Mouse (Mus musculus): ENCODE measurements at regions not wholly inside any gene's neighbourhood (a gene's known extent, or its start where the extent isn't known, plus 50 kb on each side); places are given as distances from the start of the nearest gene placed in this dataset.

DNA sequence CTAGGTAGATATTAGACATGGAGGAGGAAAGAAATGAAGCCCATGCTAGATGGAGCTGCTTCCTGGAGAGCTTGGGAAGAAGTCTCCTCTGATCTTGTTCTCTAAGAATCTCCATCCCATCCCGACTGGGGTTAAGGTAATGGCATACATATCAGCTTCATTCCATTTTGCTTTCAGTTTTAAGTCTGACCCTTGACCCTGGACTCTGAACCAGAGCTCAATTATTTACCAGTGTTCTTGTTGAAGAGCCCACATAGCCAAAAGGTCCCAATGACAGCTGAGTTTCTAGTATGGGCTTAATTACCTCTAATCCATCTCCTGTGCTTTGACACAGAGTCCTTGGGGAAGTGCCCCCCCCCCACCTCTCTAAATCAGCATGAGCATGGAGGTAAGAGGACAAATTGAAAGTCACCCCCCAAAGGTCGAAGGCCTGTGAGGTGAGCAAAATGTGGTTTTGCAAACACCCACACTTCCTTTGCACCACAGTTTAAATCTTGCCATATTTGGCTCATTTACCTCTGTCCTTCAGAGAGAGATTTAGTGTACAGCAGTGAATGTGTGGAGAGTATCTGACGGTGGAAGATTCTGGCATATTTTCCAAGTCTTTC lies 371.5 kb downstream of the Ets1 start:
- 59% methylated on average over 3 of the region's 3 CpGs for WGBS (ENCODE audit: insufficient replicate concordance)
- Histone ChIP-seq H3K4me3 (ENCODE audit: low read depth, low read length) (no peak overlapping the region), H3K4me1 (ENCODE audit: insufficient read depth) (no peaks in the 10 kb centered on the region), H3K36me3 (replicated peaks; ENCODE audit: insufficient read depth, low read length) (no peaks in the 10 kb centered on the region), H3K9me3 (ENCODE audit: low read length) (no peaks in the 10 kb centered on the region), H3K27me3 (ENCODE audit: insufficient read depth, low read length) (no peaks in the 10 kb centered on the region), H3K27ac (ENCODE audit: low read depth) (no peak overlapping the region), H3K4me2 (ENCODE audit: low read depth, low read length) (no peak overlapping the region), H3K9ac (replicated peaks) (no peak overlapping the region)
- no peak for TF ChIP-seq EP300 (IDR thresholded peaks at IDR 0.05; ENCODE audit: low read depth)
- TF ChIP-seq CTCF (IDR thresholded peaks at IDR 0.05; ENCODE audit: low read depth) = no peak
- peak; percentile 38; the same call in 1 of the 2 replicates for ATAC-seq
- DNase-seq = no peak

DNA sequence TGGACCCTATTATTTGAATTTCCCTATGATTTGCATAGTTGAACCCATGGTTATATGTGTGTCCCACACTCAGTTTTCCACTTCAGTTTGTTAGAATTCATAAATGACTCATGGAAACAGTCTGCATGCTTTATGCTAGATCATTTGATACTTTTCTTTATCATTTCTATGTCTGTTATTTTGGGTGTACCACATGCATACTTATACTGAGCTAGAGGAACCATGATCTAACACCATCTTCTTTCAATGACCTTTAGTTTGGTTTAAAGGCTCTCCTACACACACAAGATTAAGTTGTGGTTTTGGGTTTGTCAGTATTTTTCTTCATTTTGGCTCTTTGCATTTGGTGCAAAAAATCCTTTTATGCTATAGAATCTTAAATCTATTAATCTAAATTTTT lies 375.2 kb downstream of the Ets1 start:
- Histone ChIP-seq H3K27ac (ENCODE audit: low read depth) (no peak overlapping the region), H3K4me1 (ENCODE audit: insufficient read depth) (no peaks in the 10 kb centered on the region), H3K36me3 (replicated peaks; ENCODE audit: insufficient read depth, low read length) (no peaks in the 10 kb centered on the region), H3K9me3 (ENCODE audit: low read length) (no peaks in the 10 kb centered on the region), H3K4me2 (ENCODE audit: low read depth, low read length) (no peak overlapping the region), H3K4me3 (ENCODE audit: low read depth, low read length) (no peak overlapping the region), H3K9ac (replicated peaks) (no peak overlapping the region), H3K27me3 (ENCODE audit: insufficient read depth, low read length) (no peaks in the 10 kb centered on the region)
- DNase-seq (no peak), ATAC-seq (no peak)
- TF ChIP-seq EP300 (IDR thresholded peaks at IDR 0.05; ENCODE audit: low read depth) = no peak
- TF ChIP-seq CTCF (IDR thresholded peaks at IDR 0.05; ENCODE audit: low read depth) = no peak

DNA sequence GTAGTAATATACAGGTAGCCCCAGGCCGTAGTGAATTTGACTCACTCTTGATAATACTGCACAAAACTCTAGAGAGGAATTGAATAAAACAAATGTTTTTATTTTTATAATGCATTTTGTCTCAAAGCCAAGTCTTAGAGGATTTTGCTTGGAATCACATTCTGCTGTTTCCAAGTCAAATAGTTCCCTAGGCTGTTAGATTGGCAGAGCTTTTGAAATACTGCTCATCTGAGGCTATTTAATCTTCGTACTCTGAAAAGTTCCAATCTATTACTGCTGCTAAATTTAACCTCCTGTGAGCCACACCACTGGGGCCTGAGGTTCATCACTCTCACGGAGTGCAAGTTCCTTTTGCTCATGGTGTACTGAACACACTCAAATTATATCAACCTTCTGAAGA lies 399.4 kb downstream of the Ets1 start:
- H3K4me3 ChIP-seq (ENCODE audit: low read depth, low read length) = no peak overlapping the region
- no peak for DNase-seq
- no peaks in the 10 kb centered on the region for H3K27me3 ChIP-seq (ENCODE audit: insufficient read depth, low read length)
- 69% methylated on average over 3 of the region's 3 CpGs for WGBS (ENCODE audit: insufficient replicate concordance)
- no peaks in the 10 kb centered on the region for H3K9me3 ChIP-seq (ENCODE audit: low read length)
- H3K36me3 ChIP-seq (replicated peaks; ENCODE audit: insufficient read depth, low read length) = no peaks in the 10 kb centered on the region
- no peak for TF ChIP-seq CTCF (IDR thresholded peaks at IDR 0.05; ENCODE audit: low read depth)
- no peak for TF ChIP-seq EP300 (IDR thresholded peaks at IDR 0.05; ENCODE audit: low read depth)
- no peaks in the 10 kb centered on the region for H3K4me1 ChIP-seq (ENCODE audit: insufficient read depth)
- ATAC-seq = no peak
- H3K4me2 ChIP-seq (ENCODE audit: low read depth, low read length) = no peak overlapping the region
- H3K27ac ChIP-seq (ENCODE audit: low read depth) = no peak overlapping the region
- H3K9ac ChIP-seq (replicated peaks) = no peak overlapping the region

DNA sequence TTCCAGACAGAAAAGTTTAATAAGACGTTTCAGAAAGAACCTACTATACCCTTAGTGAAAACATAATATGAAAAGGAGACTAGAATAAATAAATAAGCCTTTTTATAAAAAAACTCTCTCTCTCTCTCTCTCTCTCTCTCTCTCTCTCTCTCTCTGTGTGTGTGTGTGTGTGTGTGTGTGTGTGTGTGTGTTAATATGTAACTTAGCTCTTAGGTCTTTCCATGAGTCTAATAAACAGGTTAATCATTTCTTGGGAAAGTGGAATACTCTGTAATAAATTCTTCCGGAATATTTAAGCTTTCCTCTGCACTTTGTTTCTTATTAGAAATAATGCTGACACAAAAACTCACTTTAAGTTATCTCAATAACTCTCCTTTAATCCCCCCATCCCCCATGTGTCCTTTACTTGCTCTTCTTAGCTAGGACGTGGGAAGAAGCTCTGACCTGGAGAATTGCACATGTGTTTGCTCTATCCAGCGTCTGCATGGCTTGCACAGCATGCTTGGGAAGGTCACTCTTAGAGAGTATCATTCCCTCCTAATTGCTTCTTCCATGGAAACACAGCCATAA lies 403.3 kb downstream of the Ets1 start:
- TF ChIP-seq EP300 (IDR thresholded peaks at IDR 0.05; ENCODE audit: low read depth) = no peak
- no peak for TF ChIP-seq CTCF (IDR thresholded peaks at IDR 0.05; ENCODE audit: low read depth)
- no peak overlapping the region for H3K27ac ChIP-seq (ENCODE audit: low read depth)
- H3K27me3 ChIP-seq (ENCODE audit: insufficient read depth, low read length) = no peaks in the 10 kb centered on the region
- H3K9ac ChIP-seq (replicated peaks) = no peak overlapping the region
- DNase-seq (no peak), ATAC-seq (no peak)
- no peaks in the 10 kb centered on the region for H3K36me3 ChIP-seq (replicated peaks; ENCODE audit: insufficient read depth, low read length)
- H3K4me3 ChIP-seq (ENCODE audit: low read depth, low read length) = no peak overlapping the region
- no peaks in the 10 kb centered on the region for H3K4me1 ChIP-seq (ENCODE audit: insufficient read depth)
- no peak overlapping the region for H3K4me2 ChIP-seq (ENCODE audit: low read depth, low read length)
- WGBS (ENCODE audit: insufficient replicate concordance) = 51% methylated on average over 4 of the region's 4 CpGs
- no peaks in the 10 kb centered on the region for H3K9me3 ChIP-seq (ENCODE audit: low read length)

DNA sequence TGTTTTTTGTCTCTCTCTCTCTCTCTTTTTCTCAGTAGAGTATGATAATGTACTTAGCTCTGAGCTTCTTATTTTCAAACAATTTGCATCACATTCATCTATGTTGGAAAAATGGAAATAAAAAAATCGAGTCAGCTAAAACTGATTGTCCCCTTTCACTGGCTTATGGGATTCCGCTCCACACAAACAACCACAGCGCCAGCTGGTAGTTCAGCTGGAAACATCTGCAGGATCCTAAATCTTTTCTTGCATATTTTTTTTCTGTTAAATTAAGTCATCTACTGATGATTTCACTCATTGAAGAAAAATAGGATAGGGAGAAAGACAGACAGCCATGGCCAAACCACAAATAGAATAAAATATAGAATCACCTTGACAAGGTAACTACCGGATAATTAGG lies 414.8 kb downstream of the Ets1 start:
- no peak overlapping the region for H3K27ac ChIP-seq (ENCODE audit: low read depth)
- ATAC-seq (no peak), DNase-seq (no peak)
- H3K4me2 ChIP-seq (ENCODE audit: low read depth, low read length) = no peak overlapping the region
- no peaks in the 10 kb centered on the region for H3K9me3 ChIP-seq (ENCODE audit: low read length)
- no peaks in the 10 kb centered on the region for H3K36me3 ChIP-seq (replicated peaks; ENCODE audit: insufficient read depth, low read length)
- no peaks in the 10 kb centered on the region for H3K27me3 ChIP-seq (ENCODE audit: insufficient read depth, low read length)
- H3K4me3 ChIP-seq (ENCODE audit: low read depth, low read length) = no peak overlapping the region
- no peak overlapping the region for H3K9ac ChIP-seq (replicated peaks)
- no peaks in the 10 kb centered on the region for H3K4me1 ChIP-seq (ENCODE audit: insufficient read depth)
- TF ChIP-seq EP300 (IDR thresholded peaks at IDR 0.05; ENCODE audit: low read depth) = no peak
- no peak for TF ChIP-seq CTCF (IDR thresholded peaks at IDR 0.05; ENCODE audit: low read depth)
- WGBS (ENCODE audit: insufficient replicate concordance) = 86% methylated on average over 4 of the region's 4 CpGs

DNA sequence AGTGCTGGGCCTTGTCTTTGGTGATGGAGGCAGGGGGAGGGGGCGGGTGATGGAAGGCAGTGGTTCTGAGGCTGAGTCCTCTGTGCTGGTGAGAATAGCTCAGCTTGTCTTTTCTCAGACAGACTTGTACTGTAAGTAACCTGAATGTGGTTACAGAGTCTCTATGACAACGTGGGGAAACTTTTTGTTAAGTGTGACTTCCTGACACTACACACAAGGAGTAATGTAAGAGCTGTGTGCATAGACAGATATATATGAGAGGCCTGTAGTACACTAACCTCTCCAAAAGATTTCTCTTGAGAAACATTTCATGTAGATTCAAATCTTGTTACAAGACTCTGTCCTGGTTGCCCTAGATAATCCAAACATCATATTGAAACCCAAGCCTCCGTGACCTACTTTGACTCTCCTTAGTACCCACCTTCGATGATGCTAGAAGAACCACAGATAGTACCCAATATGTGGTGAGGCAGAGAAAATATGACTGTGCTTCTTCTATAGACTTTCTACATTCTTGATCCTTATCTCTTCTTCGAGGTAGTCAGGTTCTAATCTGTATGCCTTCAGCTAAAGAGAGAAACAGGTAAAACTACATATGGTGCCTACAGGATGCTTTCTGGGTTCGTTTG lies 424.7 kb downstream of the Ets1 start:
- Histone ChIP-seq H3K4me2 (ENCODE audit: low read depth, low read length) (no peak overlapping the region), H3K4me1 (ENCODE audit: insufficient read depth) (no peaks in the 10 kb centered on the region), H3K9ac (replicated peaks) (no peak overlapping the region), H3K27me3 (ENCODE audit: insufficient read depth, low read length) (no peaks in the 10 kb centered on the region), H3K4me3 (ENCODE audit: low read depth, low read length) (no peak overlapping the region), H3K27ac (ENCODE audit: low read depth) (no peak overlapping the region), H3K9me3 (ENCODE audit: low read length) (no peaks in the 10 kb centered on the region), H3K36me3 (replicated peaks; ENCODE audit: insufficient read depth, low read length) (no peaks in the 10 kb centered on the region)
- DNase-seq (no peak), ATAC-seq (no peak)
- WGBS (ENCODE audit: insufficient replicate concordance) = 65% methylated on average over 6 of the region's 6 CpGs
- TF ChIP-seq CTCF (IDR thresholded peaks at IDR 0.05; ENCODE audit: low read depth) (no peak), EP300 (IDR thresholded peaks at IDR 0.05; ENCODE audit: low read depth) (no peak)

All from liver, postnatal 0 days (tissue).